Mouse (Mus musculus) CD8-positive naive resting alpha-beta T cell, adult 2 months (primary cell): ENCODE results near the gene Gm13305.
"Not testable (repeated sequence)": the region's sequence is repeated elsewhere in the genome, so short reads cannot be mapped to it uniquely, and the experiment has no call there.

Source experiments
- DNase-seq, 2 experiments: peaks; one replicate each; pipeline ENCODE4 v3.0.0; 2022; ENCODE audit warnings: low read depth in 2 of 2, low spot score in 2 of 2

Gm13305 gene

DNA sequence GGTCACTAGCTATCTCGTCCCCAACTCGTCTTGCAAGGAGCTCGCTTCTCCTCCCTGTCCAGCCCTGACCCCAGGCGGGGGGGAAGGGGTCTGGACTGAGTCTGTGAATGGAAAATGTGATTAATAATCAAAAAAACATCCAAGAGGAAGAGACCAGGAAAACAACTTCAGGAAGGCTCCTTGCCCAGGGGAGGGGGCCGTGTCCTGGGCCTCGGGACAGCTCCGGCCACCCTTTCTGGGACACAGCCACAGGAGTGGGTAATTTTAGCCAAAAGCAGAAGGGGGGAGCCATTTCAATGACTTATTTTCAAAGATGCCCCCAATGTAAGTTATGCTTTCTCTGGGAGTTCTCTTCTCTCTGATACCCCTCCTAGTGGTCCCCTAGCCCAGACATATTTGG lies at the start of gene Gm13305:
Gene Gm13305 (minus strand): TSS at position 101 of the 400 bp plus-strand sequence.
- not testable (repeated sequence) for DNase-seq

DNA sequence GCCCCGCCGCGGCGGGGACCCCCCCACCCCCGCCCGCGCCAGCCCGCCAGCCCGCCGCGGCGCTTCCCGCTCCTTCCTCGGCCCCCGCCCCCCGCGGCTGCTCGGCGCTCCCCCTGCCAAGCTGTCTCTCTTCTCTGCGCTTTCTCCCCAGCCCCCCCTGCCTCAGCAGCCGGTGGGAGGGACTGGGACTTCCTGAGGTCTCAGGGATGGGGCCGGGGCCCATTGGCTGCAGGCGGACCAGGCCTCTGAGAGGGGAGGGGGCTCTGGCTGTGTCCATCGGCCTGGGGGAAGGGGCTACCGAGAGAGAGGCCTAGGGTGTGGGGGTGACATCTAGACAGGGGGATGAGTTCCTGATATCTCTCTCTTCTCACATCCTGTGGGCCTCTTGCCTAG lies 16.6 kb upstream of the Gm13305 start:
- DNase-seq = not testable (repeated sequence)

DNA sequence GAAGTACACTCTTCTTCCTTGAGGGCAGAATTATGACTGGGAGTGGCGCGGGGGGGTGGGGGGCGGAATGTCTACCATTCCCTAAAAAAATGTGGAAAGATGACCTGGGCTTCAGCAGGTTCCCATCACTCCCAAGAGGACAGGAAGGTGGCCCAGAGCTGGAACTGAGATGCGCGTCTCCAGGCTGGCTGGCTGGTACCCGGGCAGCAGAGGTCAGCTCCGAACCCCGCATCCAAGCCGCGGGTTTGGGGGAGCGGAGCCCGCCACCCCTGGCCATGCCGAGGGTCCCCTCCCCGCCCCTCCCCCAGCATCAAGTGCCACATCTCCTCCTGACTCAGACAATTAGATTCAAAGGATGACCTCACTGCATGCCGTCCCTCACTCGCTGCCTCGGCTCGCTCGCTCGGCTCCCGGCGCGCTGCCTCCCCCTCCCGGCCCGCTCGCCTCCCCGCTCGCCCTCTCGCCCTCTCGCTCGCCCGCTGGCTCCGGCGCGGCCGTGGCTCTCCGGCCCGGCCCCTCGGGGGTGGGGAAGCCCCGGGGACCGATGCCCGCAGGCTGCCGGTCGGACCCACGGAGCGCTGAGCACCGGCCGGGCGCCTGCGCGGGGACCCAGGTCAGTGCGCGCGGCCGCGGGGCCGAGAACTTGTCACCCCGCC lies 16.0 kb upstream of the Gm13305 start:
- DNase-seq = not testable (repeated sequence)

DNA sequence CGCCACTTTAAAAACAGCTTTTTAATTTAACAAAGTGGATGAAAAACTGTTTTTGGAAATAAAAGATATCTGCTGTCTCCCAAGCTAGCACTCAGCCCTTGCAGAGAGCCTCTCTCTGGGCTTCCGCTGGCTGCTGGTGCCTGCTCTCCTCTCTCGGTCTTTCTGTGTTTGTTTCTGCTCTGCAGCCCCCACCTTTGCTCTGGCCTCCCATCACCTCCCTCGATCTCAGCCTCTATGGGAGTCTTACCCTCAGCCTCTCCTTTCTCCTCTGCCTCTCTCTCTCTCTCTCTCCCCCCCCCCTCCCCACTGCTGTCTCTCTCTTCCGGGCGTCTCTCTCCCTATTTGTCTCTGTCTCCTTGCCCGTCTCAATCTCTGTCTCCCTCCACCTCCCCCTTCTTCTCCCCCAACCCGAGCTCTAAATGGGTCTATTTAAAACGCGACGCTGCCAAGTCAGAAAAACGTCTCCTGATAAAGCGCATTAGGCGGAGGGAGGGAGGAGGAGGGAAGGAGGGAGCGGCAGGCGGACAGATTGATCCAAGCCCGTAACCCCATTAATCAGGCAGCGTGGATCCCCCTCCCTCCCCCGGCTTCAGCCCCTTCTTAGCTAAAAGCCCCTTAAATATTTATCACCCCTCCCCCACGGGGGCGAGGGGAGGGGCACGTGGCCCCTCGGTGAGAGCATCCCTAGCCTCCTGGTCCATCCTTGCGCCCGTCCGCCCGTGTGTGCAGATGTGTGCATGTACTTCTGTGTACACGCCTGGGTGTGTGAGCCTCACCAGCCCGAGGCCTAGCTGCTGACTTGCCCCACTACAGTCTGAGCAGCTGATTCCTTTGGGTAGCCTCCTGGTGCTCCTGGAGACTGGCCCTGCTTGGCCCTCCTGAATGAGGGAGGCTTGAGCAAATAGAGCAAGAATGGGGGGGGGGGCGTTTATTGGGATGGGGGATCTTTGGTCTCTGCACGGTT lies 15.1 kb upstream of the Gm13305 start:
- not testable (repeated sequence) for DNase-seq

DNA sequence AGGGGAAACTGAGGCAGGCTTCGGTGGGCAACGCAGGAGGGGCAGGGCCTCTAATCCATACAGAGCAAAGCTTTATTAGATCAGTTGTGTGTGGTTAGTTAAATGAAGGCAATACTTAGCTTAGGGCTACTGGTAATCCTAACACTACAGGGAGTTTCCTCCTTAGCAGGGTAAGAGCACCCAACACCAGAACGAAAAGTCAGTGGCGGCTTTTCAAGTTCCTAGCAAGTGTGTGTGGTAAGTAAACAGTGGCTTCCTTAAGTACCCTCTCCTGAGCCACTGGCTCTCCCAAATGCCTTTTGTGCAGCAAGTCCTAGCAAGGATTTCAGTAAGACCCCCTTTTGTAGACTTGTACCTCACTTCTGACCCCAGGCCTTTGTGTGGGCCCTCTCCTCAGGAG lies 9.8 kb upstream of the Gm13305 start:
- not testable (repeated sequence) for DNase-seq

DNA sequence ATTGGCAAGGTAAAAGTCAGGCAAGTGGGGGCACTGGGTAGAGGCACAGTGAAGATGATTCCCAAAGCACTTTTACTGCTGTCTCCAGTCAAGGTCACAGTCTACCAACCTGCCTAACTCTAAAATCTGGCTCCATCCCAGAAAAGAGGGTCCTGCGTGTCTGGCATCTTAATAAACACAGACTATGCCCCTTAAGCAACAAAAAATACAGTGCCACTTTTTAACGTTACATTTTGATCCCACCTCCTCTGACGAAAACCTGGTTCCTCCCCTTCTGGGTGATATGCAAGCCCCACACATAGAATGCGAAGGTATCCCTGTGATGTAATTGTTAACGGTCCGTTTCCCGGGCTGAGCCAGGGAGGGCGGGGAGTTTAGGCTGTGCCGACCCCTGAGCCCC lies 15.3 kb downstream of the Gm13305 start, which contains the start of gene Gm13306:
Gene Gm13306 (plus strand): TSS at position 301 of the 400 bp plus-strand sequence.
- DNase-seq = not testable (repeated sequence)

DNA sequence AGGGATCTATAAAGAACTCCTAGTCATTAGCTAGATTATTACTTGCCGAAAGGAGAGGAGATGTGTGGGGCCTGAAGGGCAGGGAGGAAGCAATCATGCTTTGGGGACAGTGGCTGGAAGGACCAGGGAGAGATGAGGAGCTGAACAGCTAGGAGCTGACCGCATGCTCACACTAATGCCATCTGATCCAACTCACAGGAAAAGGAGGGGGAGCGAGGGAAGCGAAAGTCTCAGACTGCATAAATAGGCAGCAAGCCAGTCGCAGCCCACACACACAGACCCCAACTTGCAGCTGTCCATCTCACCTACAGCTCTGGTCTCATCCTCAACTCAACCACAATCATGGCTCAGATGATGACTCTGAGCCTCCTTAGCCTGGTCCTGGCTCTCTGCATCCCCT lies 53.9 kb downstream of the Gm13305 start, which contains the start of gene Gm13304:
Gene Gm13304 (plus strand): TSS at position 301 of the 400 bp plus-strand sequence.
- DNase-seq = not testable (repeated sequence)
